Mouse (Mus musculus) E14TG2a.4 (cell line): Measurements from ENCODE around the gene Rai14.

Source experiments
- CTCF ChIP-seq: conservative IDR thresholded peaks from 2 replicates; pipeline ENCODE4 v1.5.1; 2014; ENCODE audit warnings: low read length
- NANOG ChIP-seq: IDR thresholded peaks from 2 replicates; pipeline ENCODE4 v1.6.1; 2014; ENCODE audit warnings: borderline replicate concordance, low read length, mixed read lengths
- POU5F1 ChIP-seq: IDR thresholded peaks from 2 replicates; pipeline ENCODE4 v1.6.1; 2014; ENCODE audit warnings: low read length, borderline replicate concordance

- TF ChIP-seq CTCF, result no peak
- TF ChIP-seq NANOG, result no peak
- no peak for TF ChIP-seq POU5F1
These were observed 5.1 kb upstream of the Rai14 start for GRCm38 (mm10) chr15:10719511-10719910.
